Mouse (Mus musculus) CD4-positive, CD25-positive, alpha-beta regulatory T cell, adult 2 months (primary cell): ENCODE data around the gene Btaf1.

Experiments
- DNase-seq: peaks from one replicate; pipeline ENCODE4 v3.0.0-alpha.2; 2012; ENCODE audit warnings: low read depth, low spot score

The Btaf1 gene

GRCm38 (mm10) chr19:37020951-37021350 lies 95.1 kb downstream of the Btaf1 start:
- no peak for DNase-seq

DNA sequence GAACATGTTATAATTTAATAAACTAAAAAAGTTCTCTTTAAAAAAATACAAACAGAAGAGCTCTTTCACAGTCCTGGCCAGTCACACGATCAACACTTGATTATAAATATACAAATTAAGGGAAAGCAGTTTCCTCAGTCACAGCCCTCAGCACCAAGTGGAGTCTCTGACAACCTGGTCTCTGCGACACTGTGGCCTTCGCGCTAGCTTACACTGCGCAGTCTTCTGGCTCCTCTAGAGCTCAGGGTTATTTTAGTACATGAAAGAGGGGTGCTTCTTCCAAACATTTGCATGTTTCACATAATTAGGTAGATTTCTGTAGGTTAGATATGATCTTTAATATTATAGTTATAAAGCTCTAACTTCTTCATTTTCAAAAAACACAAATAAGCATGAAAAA lies 96.3 kb downstream of the Btaf1 start:
- DNase-seq: no peak

DNA sequence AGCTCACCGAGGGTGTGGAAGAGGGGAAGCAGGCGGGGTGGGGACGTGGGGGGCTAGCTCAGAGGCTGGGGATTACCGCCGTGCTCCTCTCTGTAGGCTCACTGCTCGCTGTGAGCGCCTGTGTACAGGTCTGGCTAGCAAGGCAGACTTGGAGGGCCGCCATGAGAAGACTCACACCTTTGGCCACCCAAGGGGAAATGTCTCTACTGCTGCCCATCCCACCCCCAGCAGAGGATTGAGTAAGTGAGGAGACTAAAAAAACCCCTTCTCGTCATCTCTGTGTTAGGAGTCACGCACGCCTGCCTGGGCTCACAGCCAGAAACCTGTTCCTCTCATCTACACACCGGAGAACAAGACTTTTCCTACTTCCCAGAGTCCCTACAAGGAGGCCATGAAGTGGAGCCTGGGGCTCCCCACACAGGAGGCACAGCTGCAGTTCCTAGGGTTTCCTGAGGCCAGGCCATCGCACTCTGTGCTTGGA lies 100.0 kb downstream of the Btaf1 start:
- no peak for DNase-seq

DNA sequence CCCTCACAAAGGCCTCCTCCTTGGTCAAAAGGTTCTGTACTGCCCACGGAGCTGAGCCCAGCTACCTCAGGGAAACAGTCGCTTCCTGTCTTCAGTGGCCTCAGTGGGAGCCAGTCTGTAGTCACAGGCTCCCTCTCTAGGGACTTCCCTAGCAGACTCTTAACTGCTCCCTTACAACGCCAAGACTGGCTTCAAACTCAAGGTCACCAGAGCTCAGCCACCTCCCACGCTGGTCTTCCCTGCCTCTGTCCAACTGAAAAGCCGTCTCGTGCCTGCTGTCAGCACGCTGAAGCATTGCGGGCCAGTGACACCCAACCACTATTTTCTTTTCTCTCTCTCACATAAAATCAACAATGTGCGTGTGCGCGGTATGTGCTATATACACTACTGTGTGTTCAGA lies 100.5 kb downstream of the Btaf1 start:
- no peak for DNase-seq

GRCm38 (mm10) chr19:37029771-37030170 lies 103.9 kb downstream of the Btaf1 start:
- DNase-seq: no peak

GRCm38 (mm10) chr19:37031446-37031845 lies 105.6 kb downstream of the Btaf1 start:
- DNase-seq: no peak

- DNase-seq: no peak
Measured at GRCm38 (mm10) chr19:37032364-37032763, 106.5 kb downstream of the Btaf1 start.

- no peak for DNase-seq
Measured at GRCm38 (mm10) chr19:37040906-37041305, 115.0 kb downstream of the Btaf1 start.

GRCm38 (mm10) chr19:37044431-37044830 lies 118.6 kb downstream of the Btaf1 start:
- DNase-seq: no peak

DNA sequence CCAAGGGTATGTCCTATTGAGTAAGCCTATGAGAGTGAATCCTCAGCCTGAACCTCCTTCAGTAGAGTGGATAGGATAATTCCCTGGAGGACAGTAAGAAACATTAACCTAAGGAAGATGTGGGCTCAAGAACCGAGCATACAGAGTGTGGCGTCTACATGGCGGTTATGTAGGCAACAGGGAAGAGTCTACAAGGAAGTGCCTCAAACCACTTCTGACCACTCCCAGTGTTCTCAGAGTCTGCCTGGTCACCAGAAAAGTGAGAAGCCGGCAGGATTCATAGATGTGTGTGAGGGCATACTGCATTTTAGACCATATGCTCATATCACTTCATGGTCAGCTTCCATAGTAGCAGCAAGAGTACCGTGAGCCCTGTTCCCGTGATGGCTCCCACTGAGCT lies 122.6 kb downstream of the Btaf1 start:
- DNase-seq: no peak

GRCm38 (mm10) chr19:37050643-37051345 lies 124.9 kb downstream of the Btaf1 start:
- DNase-seq: peak; percentile 40

GRCm38 (mm10) chr19:37055976-37056556 lies 130.2 kb downstream of the Btaf1 start:
- no peak for DNase-seq

GRCm38 (mm10) chr19:37057161-37057905 lies 131.5 kb downstream of the Btaf1 start:
- DNase-seq: no peak

GRCm38 (mm10) chr19:37059623-37060022 lies 133.7 kb downstream of the Btaf1 start:
- DNase-seq: no peak

DNA sequence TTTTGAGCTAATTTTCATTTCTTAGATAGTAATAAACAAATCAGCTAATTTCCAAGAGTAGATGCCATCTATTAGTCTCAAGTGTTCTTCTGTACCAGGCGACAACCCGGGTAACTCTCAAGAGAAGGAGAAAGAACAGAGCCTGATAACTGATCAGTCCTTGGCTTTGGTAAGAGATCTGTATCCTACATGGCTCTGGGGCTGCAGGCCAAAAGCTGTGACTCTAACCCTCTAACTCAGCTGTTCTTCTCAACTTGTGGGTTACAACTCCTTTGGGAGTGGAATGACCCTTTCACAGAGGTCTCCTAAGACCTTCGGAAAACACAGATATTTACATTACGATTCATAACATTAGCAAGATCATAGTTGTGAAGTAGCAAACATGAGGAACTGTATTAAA lies 134.2 kb downstream of the Btaf1 start:
- DNase-seq: no peak
